Mouse (Mus musculus) CH12.LX (cell line): Measurements from ENCODE around the gene Ascl5. TPM values are rescaled to one million over a fixed set of nuclear protein-coding genes. Genes with fewer than 3 reads are reported as not detected.

ENCODE experiments used
- DNase-seq: peaks from one replicate; pipeline ENCODE4 v3.0.0-alpha.2; 2013; ENCODE audit errors: extremely low read depth
- H3K27ac ChIP-seq: 2 replicates; pipeline ENCODE4 v1.5.1; 2012; ENCODE audit warnings: low read depth, mild to moderate bottlenecking, control low read depth, moderate library complexity; ENCODE audit not compliant: insufficient read depth
- H3K27me3 ChIP-seq: replicated peaks from 2 replicates; pipeline ENCODE3; 2012; ENCODE audit warnings: inconsistent platforms
- H3K36me3 ChIP-seq, 2 experiments: replicated peaks in 1 of 2; 2 replicates each; pipeline versions ENCODE3 to v1.6.1; 2012; ENCODE audit warnings: inconsistent platforms in 1 of 2, low read length in 1 of 2, mild to moderate bottlenecking in 1 of 2, mixed read lengths in 1 of 2, moderate library complexity in 1 of 2; ENCODE audit not compliant: control insufficient read depth in 1 of 2, insufficient read depth in 1 of 2
- H3K4me1 ChIP-seq, 2 experiments: 2 replicates each; pipeline ENCODE4 v1.6.1; 2012; ENCODE audit warnings: inconsistent platforms in 1 of 2, moderate library complexity in 1 of 2; ENCODE audit not compliant: insufficient read depth in 2 of 2, control insufficient read depth in 1 of 2
- H3K4me2 ChIP-seq: 2 replicates; pipeline ENCODE4 v1.6.1; 2012; ENCODE audit warnings: low read depth, mild to moderate bottlenecking, control low read depth; ENCODE audit not compliant: poor library complexity, insufficient read depth, severe bottlenecking
- H3K4me3 ChIP-seq, 3 experiments: fragments of 150-350 bp in 1 of 3; sonication (generic) in 1 of 3; replicated peaks in 1 of 3; 2 replicates each; pipeline versions ENCODE3 to v1.5.1; 2011 to 2012; ENCODE audit warnings: low read depth in 2 of 3, low read length in 2 of 3, mild to moderate bottlenecking in 2 of 3, moderate library complexity in 2 of 3, control low read depth in 1 of 3, improper control_type of control experiment in 1 of 3, inconsistent platforms in 1 of 3, mixed read lengths in 1 of 3; ENCODE audit not compliant: poor library complexity in 1 of 3
- H3K79me2 ChIP-seq: replicated peaks from 2 replicates; pipeline ENCODE4 v1.6.1; 2012; ENCODE audit warnings: mild to moderate bottlenecking, moderate library complexity; ENCODE audit not compliant: control insufficient read depth, poor library complexity, insufficient read depth, severe bottlenecking; ENCODE audit errors: extremely low read depth
- H3K9ac ChIP-seq: 2 replicates; pipeline ENCODE4 v1.6.1; 2012; ENCODE audit warnings: low read depth, mild to moderate bottlenecking, control low read depth, moderate library complexity; ENCODE audit not compliant: insufficient read depth
- H3K9me3 ChIP-seq: replicated peaks from 2 replicates; pipeline ENCODE3; 2012; ENCODE audit warnings: low read length, inconsistent platforms, mixed read lengths
- BHLHE40 ChIP-seq: IDR thresholded peaks from 2 replicates; pipeline ENCODE4 v1.6.1; 2011; ENCODE audit warnings: mild to moderate bottlenecking, low read depth, low read length, improper control_type of control experiment
- E2F4 ChIP-seq: IDR thresholded peaks from 2 replicates; pipeline ENCODE4 v1.6.1; 2011; ENCODE audit warnings: low read depth, low read length, improper control_type of control experiment; ENCODE audit not compliant: insufficient replicate concordance
- ELF1 ChIP-seq: IDR thresholded peaks from 2 replicates; pipeline ENCODE4 v1.6.1; 2014; ENCODE audit warnings: low read depth, mild to moderate bottlenecking, inconsistent platforms, low read length, improper control_type of control experiment
- EP300 ChIP-seq: IDR thresholded peaks from 2 replicates; pipeline ENCODE4 v1.6.1; 2011; ENCODE audit warnings: low read length, improper control_type of control experiment
- ETS1 ChIP-seq: conservative IDR thresholded peaks from 2 replicates; pipeline ENCODE4 v1.6.1; 2012; ENCODE audit warnings: low read depth, mild to moderate bottlenecking, inconsistent platforms, low read length, improper control_type of control experiment, moderate library complexity
- GABPA ChIP-seq: IDR thresholded peaks from 2 replicates; pipeline ENCODE4 v1.6.1; 2012; ENCODE audit warnings: low read depth, low read length, improper control_type of control experiment, inconsistent platforms; ENCODE audit not compliant: insufficient replicate concordance
- KAT2A ChIP-seq: IDR thresholded peaks from 2 replicates; pipeline ENCODE4 v1.6.1; 2012; ENCODE audit warnings: low read length, improper control_type of control experiment, inconsistent platforms; ENCODE audit not compliant: insufficient replicate concordance
- MAFK ChIP-seq: IDR thresholded peaks from 2 replicates; pipeline ENCODE4 v1.6.1; 2011; ENCODE audit warnings: low read length, improper control_type of control experiment; ENCODE audit not compliant: insufficient replicate concordance
- MAX ChIP-seq: IDR thresholded peaks from 2 replicates; pipeline ENCODE4 v1.6.1; 2011; ENCODE audit warnings: low read length, improper control_type of control experiment
- MAZ ChIP-seq: IDR thresholded peaks from 2 replicates; pipeline ENCODE4 v1.6.1; 2012; ENCODE audit warnings: low read depth, mild to moderate bottlenecking, inconsistent platforms, low read length, improper control_type of control experiment, moderate library complexity
- MEF2A ChIP-seq: IDR thresholded peaks from 2 replicates; pipeline ENCODE4 v1.6.1; 2014; ENCODE audit warnings: low read depth, mild to moderate bottlenecking, inconsistent platforms, low read length, improper control_type of control experiment, borderline replicate concordance
- MXI1 ChIP-seq: IDR thresholded peaks from 2 replicates; pipeline ENCODE4 v1.6.1; 2011; ENCODE audit warnings: mild to moderate bottlenecking, low read depth, low read length, improper control_type of control experiment
- NELFE ChIP-seq: IDR thresholded peaks from 2 replicates; pipeline ENCODE4 v1.6.1; 2011; ENCODE audit warnings: low read depth, low read length, improper control_type of control experiment
- PAX5 ChIP-seq: IDR thresholded peaks from 2 replicates; pipeline ENCODE4 v1.6.1; 2012; ENCODE audit warnings: low read length, inconsistent platforms, mixed read lengths
- POLR2A ChIP-seq: IDR thresholded peaks from 2 replicates; pipeline ENCODE4 v1.6.1; 2011; ENCODE audit warnings: low read depth, mild to moderate bottlenecking, improper control_type of control experiment, low read length
- RAD21 ChIP-seq: IDR thresholded peaks from 2 replicates; pipeline ENCODE4 v1.6.1; 2011; ENCODE audit warnings: low read depth, mild to moderate bottlenecking, low read length, improper control_type of control experiment, moderate library complexity
- UBTF ChIP-seq: IDR thresholded peaks from 2 replicates; pipeline ENCODE4 v1.6.1; 2012; ENCODE audit warnings: low read depth, mild to moderate bottlenecking, inconsistent platforms, low read length, improper control_type of control experiment, moderate library complexity
- USF1 ChIP-seq: IDR thresholded peaks from 2 replicates; pipeline ENCODE4 v1.6.1; 2014; ENCODE audit warnings: low read depth, mild to moderate bottlenecking, inconsistent platforms, low read length, improper control_type of control experiment
- ZKSCAN1 ChIP-seq: IDR thresholded peaks from 2 replicates; pipeline ENCODE4 v1.6.1; 2012; ENCODE audit warnings: low read depth, inconsistent platforms, low read length, improper control_type of control experiment, borderline replicate concordance
- dilution Hi-C: fragments of 300-500 bp; cut with MboI; formaldehyde crosslinking; loops from 2 replicates; pipeline ENCODE4 v1.14.3; 2020; ENCODE audit warnings: low sequenced_read_pairs; ENCODE audit not compliant: extremely low pct_unique_long_range_greater_than_20kb, extremely low pct_ligation_motif_present
- in situ Hi-C: fragments of 300-500 bp; cut with MboI; formaldehyde crosslinking; loops from 3 replicates; pipeline ENCODE4 v1.14.3; 2019; ENCODE audit warnings: low sequenced_read_pairs, low pct_ligation_motif_present, low pct_unique_long_range_greater_than_20kb, mixed read lengths
- polyA plus RNA-seq: library from polyadenylated mRNA; unstranded; fragments of >175 nt; gene quantifications from 2 replicates; pipeline ENCODE4 v1.2.1, GENCODE M21; 2012; ENCODE audit warnings: low read depth; ENCODE audit not compliant: insufficient read length
- total RNA-seq, 2 experiments: library from RNA; depleted of rRNA; stranded (reverse); fragments of 300-350 nt in 1 of 2; fragments of >200 nt in 1 of 2; gene quantifications; 2 replicates each; pipeline ENCODE4 v1.2.3; 2012 to 2014

Gene Ascl5
- total RNA-seq (2012; rRNA removed), result not detected in 2 replicates
- total RNA-seq (2014; rRNA removed), result not detected in 2 replicates
- polyA plus RNA-seq, result not detected in 2 replicates

DNA sequence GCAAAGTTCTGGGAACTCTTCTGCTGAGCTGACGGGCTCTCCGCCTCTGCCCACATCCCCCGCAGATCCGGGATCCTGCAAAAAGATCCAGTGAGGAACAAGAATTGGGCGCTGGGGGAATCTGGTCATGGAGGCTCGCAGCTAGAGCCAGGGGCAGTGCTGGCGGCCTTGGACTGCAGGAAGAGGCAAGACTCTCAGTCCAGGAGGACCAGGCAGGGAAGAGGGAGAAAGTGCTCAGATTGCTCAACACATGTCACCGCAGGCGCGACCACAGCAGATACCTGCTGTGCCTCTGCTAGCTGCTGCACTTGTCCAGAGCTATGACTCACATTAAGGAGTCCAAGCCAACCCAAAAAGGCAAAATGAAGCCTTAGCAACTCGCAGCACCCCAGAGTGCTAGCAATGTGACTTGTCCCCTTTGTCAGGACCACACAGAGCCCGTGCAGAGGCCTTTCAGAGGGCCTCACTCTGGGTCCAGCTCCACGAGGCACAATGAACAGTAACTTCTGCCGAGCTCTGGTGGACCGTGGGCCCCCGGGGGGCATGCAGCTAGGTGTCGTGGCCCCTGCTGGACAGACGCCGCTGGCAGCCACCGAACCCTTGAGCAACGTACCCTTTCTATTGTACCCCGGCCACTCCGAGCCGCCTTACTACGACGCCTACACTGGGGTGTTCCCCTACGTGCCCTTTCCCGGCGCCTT, at the start of gene Ascl5:
TSS of gene Ascl5 (plus strand) at position 493 of the 701 bp plus-strand sequence.
- H3K27ac ChIP-seq, result no peak within 1 kb of the TSS
- no peak for TF ChIP-seq UBTF
- TF ChIP-seq KAT2A, result no peak
- H3K36me3 ChIP-seq, result no peaks in the 10 kb centered on the region
- no peak within 1 kb of the TSS for H3K4me3 ChIP-seq
- DNase-seq, result no peak
- H3K9me3 ChIP-seq, result no peaks in the 10 kb centered on the region
- H3K79me2 ChIP-seq, result no peaks in the 10 kb centered on the region
- H3K27me3 ChIP-seq, result peaks cover 53% of the 10 kb centered on the region
- no peak within 1 kb of the TSS for H3K4me2 ChIP-seq
- in situ Hi-C loops, result no loop called here
- H3K4me1 ChIP-seq, result no peaks in the 10 kb centered on the region
- dilution Hi-C loops, result no loop called here
- H3K9ac ChIP-seq, result no peak within 1 kb of the TSS

- no peak overlapping the region for H3K27ac ChIP-seq
- H3K27me3 ChIP-seq, result peaks cover 53% of the 10 kb centered on the region
- H3K4me1 ChIP-seq, result no peaks in the 10 kb centered on the region
- no peaks in the 10 kb centered on the region for H3K79me2 ChIP-seq
- DNase-seq, result no peak
- no peak overlapping the region for H3K4me2 ChIP-seq
- H3K36me3 ChIP-seq, result no peaks in the 10 kb centered on the region
- in situ Hi-C loops (no loop called here), dilution Hi-C loops (no loop called here)
- TF ChIP-seq POLR2A, result no peak
- TF ChIP-seq RAD21, result no peak
- no peak for TF ChIP-seq GABPA
- no peak for TF ChIP-seq NELFE
- TF ChIP-seq BHLHE40, result no peak
- no peak for TF ChIP-seq MAFK
- TF ChIP-seq USF1, result no peak
- no peak for TF ChIP-seq EP300
- no peak for TF ChIP-seq ZKSCAN1
- TF ChIP-seq MXI1, result no peak
- TF ChIP-seq MAX, result no peak
- TF ChIP-seq MEF2A, result no peak
- no peak for TF ChIP-seq ELF1
- TF ChIP-seq ETS1, result no peak
- no peak for TF ChIP-seq E2F4
- TF ChIP-seq PAX5, result no peak
- no peak for TF ChIP-seq MAZ
- H3K9ac ChIP-seq, result no peak overlapping the region
- no peak overlapping the region for H3K4me3 ChIP-seq
- peaks cover 6% of the 10 kb centered on the region for H3K9me3 ChIP-seq
Measured at GRCm38 (mm10) chr1:136001438-136001837, 49.2 kb upstream of the Ascl5 start.
